Mouse (Mus musculus): Measurements from ENCODE around the gene Shbg. TPM values are rescaled to one million over a fixed set of nuclear protein-coding genes. Genes with fewer than 3 reads are reported as not detected.
A peak's percentile ranks its signal among the peaks of the same experiment; 100 is the strongest.

The Shbg gene
- total and polyA plus RNA-seq, 2 experiments from 2014 or later, result not detected

- Histone ChIP-seq H3K4me1 (ENCODE audit: insufficient read depth, low read length) (0 out of 2 replicates have a peak, but pooled peaks cover 4% of the 10 kb centered on the region), H3K27me3 (ENCODE audit: insufficient read depth, low read length) (no peaks in the 10 kb centered on the region), H3K4me2 (ENCODE audit: low read depth, low read length, poor library complexity, severe bottlenecking) (no peak overlapping the region), H3K27ac (ENCODE audit: low read depth, low read length) (no peak overlapping the region), H3K9ac (replicated peaks; ENCODE audit: low read length, poor library complexity, severe bottlenecking) (no peak overlapping the region), H3K9me3 (ENCODE audit: low read length) (no peaks in the 10 kb centered on the region), H3K4me3 (ENCODE audit: low read depth, low read length) (no peak overlapping the region), H3K36me3 (ENCODE audit: insufficient read depth, low read length) (peaks cover 38% of the 10 kb centered on the region)
- 88% methylated on average over 5 of the region's 5 CpGs for WGBS
- no peak for TF ChIP-seq CTCF (IDR thresholded peaks at IDR 0.05)
- no peak for ATAC-seq (ENCODE audit: low FRiP score)
- DNase-seq (ENCODE audit: low spot score), result no peak
These were observed 38.4 kb upstream of the Shbg start for GRCm38 (mm10) chr11:69656065-69656455.

DNA sequence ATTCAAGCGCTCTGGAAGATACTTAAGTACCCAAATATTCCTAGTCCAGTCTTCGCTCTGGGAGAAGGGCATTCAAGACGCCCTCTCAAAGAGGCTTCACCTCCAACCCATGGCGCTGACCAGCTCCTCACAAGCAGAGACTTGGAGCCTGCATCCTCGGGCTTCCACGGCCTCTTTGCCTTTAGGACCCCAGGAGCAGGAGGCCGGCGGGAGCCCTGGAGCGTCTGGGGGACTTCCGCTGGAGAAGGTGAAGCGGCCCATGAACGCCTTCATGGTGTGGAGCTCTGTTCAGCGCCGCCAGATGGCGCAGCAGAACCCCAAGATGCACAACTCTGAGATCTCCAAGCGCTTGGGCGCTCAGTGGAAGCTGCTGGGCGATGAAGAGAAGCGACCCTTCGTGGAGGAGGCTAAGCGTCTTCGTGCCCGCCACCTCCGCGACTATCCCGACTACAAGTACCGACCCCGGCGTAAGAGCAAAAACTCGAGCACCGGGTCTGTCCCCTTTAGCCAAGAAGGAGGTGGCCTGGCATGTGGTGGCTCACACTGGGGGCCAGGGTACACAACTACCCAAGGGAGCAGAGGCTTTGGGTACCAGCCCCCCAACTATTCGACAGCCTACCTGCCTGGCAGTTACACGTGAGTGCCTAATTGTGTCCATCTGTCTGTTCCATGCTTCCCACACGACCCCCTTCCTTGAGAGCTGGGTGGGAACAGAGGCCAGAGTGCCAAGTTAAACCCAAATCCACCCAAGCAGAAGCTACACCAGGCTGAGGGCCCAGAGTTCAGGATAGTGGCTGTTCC, 37.8 kb upstream of the Shbg start, which contains the start of gene Sox15:
Sox15 (plus strand) TSS at position 51 of the 801 bp plus-strand sequence.
- ATAC-seq (ENCODE audit: low FRiP score) (0 out of 2 replicates have a peak, but pooled peaks have one; percentile 39), DNase-seq (ENCODE audit: low spot score) (peak; percentile 84)
- TF ChIP-seq CTCF (IDR thresholded peaks at IDR 0.05), result peak; percentile 85
- Histone ChIP-seq H3K36me3 (ENCODE audit: insufficient read depth, low read length) (peaks cover 44% of the 10 kb centered on the region), H3K27ac (ENCODE audit: low read depth, low read length) (peak within 1 kb of the TSS; percentile 14; the same call in 1 of the 2 replicates), H3K27me3 (ENCODE audit: insufficient read depth, low read length) (no peaks in the 10 kb centered on the region), H3K4me1 (ENCODE audit: insufficient read depth, low read length) (0 out of 2 replicates have a peak, but pooled peaks cover 4% of the 10 kb centered on the region), H3K4me2 (ENCODE audit: low read depth, low read length, poor library complexity, severe bottlenecking) (peak within 1 kb of the TSS; percentile 36; the same call in 1 of the 2 replicates), H3K4me3 (ENCODE audit: low read depth, low read length) (0 out of 2 replicates have a peak within 1 kb of the TSS, but pooled peaks have one; percentile 13), H3K9ac (replicated peaks; ENCODE audit: low read length, poor library complexity, severe bottlenecking) (no peak within 1 kb of the TSS), H3K9me3 (ENCODE audit: low read length) (no peaks in the 10 kb centered on the region)
- 21% methylated on average over 34 of the region's 34 CpGs for WGBS

DNA sequence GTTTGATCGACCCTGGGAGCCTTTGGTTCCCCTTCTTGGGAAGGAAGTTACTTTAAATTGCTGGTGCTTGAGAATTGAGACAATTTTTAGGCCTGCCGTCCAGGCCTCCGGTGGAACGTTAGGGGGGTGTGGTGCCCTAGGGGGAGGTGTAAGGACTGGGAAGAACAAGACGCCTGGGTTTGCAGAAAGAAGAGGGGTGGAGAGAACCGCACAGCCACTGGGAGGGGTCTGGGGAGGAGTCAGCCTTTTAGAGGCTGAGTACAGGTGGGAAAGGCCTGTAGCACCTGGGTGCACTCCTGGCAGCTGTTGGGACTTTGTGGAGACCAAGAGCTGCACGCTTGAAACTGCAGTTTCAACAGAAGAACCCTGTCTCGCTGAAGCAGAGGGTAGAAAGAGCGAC, 37.1 kb upstream of the Shbg start:
- no peak for TF ChIP-seq CTCF (IDR thresholded peaks at IDR 0.05)
- WGBS, result 50% methylated on average over 9 of the region's 9 CpGs

GRCm38 (mm10) chr11:69653399-69653798, 35.7 kb upstream of the Shbg start:
- Histone ChIP-seq H3K27ac (ENCODE audit: low read depth, low read length) (no peak overlapping the region), H3K4me1 (ENCODE audit: insufficient read depth, low read length) (0 out of 2 replicates have a peak, but pooled peaks cover 4% of the 10 kb centered on the region), H3K4me3 (ENCODE audit: low read depth, low read length) (no peak overlapping the region), H3K36me3 (ENCODE audit: insufficient read depth, low read length) (peaks cover 56% of the 10 kb centered on the region), H3K9me3 (ENCODE audit: low read length) (no peaks in the 10 kb centered on the region), H3K27me3 (ENCODE audit: insufficient read depth, low read length) (no peaks in the 10 kb centered on the region), H3K9ac (replicated peaks; ENCODE audit: low read length, poor library complexity, severe bottlenecking) (no peak overlapping the region; the same call in 1 of the 2 replicates), H3K4me2 (ENCODE audit: low read depth, low read length, poor library complexity, severe bottlenecking) (no peak overlapping the region)
- TF ChIP-seq CTCF (IDR thresholded peaks at IDR 0.05), result no peak
- DNase-seq (ENCODE audit: low spot score) (no peak), ATAC-seq (ENCODE audit: low FRiP score) (no peak)
- 43% methylated on average over 5 of the region's 5 CpGs for WGBS

More for the DNA sequence above, 37.1 kb upstream of the Shbg start:
- Histone ChIP-seq H3K4me1 (ENCODE audit: insufficient read depth, low read length) (0 out of 2 replicates have a peak, but pooled peaks cover 4% of the 10 kb centered on the region), H3K27ac (ENCODE audit: low read depth, low read length) (no peak overlapping the region), H3K36me3 (ENCODE audit: insufficient read depth, low read length) (peaks cover 51% of the 10 kb centered on the region), H3K4me2 (ENCODE audit: low read depth, low read length, poor library complexity, severe bottlenecking) (no peak overlapping the region), H3K27me3 (ENCODE audit: insufficient read depth, low read length) (no peaks in the 10 kb centered on the region), H3K9ac (replicated peaks; ENCODE audit: low read length, poor library complexity, severe bottlenecking) (no peak overlapping the region), H3K4me3 (ENCODE audit: low read depth, low read length) (no peak overlapping the region), H3K9me3 (ENCODE audit: low read length) (no peaks in the 10 kb centered on the region)
- ATAC-seq (ENCODE audit: low FRiP score) (no peak), DNase-seq (ENCODE audit: low spot score) (no peak)

GRCm38 (mm10) chr11:69645860-69646259, 28.2 kb upstream of the Shbg start:
- no peak for DNase-seq (ENCODE audit: low spot score)
- Histone ChIP-seq H3K4me1 (ENCODE audit: insufficient read depth, low read length) (no peaks in the 10 kb centered on the region), H3K9me3 (ENCODE audit: low read length) (no peaks in the 10 kb centered on the region), H3K4me2 (ENCODE audit: low read depth, low read length, poor library complexity, severe bottlenecking) (no peak overlapping the region), H3K4me3 (ENCODE audit: low read depth, low read length) (no peak overlapping the region), H3K9ac (replicated peaks; ENCODE audit: low read length, poor library complexity, severe bottlenecking) (no peak overlapping the region), H3K36me3 (ENCODE audit: insufficient read depth, low read length) (peaks cover 75% of the 10 kb centered on the region), H3K27me3 (ENCODE audit: insufficient read depth, low read length) (no peaks in the 10 kb centered on the region), H3K27ac (ENCODE audit: low read depth, low read length) (no peak overlapping the region)
- TF ChIP-seq CTCF (IDR thresholded peaks at IDR 0.05), result no peak
- WGBS, result 92% methylated on average over 5 of the region's 5 CpGs
- no peak for ATAC-seq (ENCODE audit: low FRiP score)

DNA sequence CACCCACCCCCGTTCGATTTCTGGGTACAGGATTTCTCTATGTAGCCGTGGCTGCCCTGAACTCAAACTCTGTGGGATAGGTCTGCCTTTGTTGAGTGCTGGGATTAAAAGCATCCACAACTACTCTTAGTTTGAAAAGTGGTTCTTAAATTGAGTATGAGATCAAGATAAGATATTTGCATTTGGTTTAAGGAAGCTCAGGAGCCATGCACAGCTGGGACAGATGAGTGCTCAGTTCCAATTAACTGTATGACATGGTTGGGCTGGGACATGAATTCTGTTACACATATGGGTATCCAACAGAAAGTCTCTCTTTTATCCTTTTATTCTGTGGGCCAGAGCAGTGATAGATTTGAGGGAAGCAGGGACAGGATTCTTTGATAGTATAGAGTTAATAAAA, 17.8 kb upstream of the Shbg start:
- WGBS, result 84% methylated on average over 3 of the region's 3 CpGs
- Histone ChIP-seq H3K36me3 (ENCODE audit: insufficient read depth, low read length) (peaks cover 10% of the 10 kb centered on the region), H3K27ac (ENCODE audit: low read depth, low read length) (no peak overlapping the region), H3K27me3 (ENCODE audit: insufficient read depth, low read length) (no peaks in the 10 kb centered on the region), H3K9ac (replicated peaks; ENCODE audit: low read length, poor library complexity, severe bottlenecking) (no peak overlapping the region), H3K4me3 (ENCODE audit: low read depth, low read length) (no peak overlapping the region), H3K4me2 (ENCODE audit: low read depth, low read length, poor library complexity, severe bottlenecking) (no peak overlapping the region), H3K4me1 (ENCODE audit: insufficient read depth, low read length) (no peaks in the 10 kb centered on the region), H3K9me3 (ENCODE audit: low read length) (no peaks in the 10 kb centered on the region)
- ATAC-seq (ENCODE audit: low FRiP score) (no peak), DNase-seq (ENCODE audit: low spot score) (no peak)
- TF ChIP-seq CTCF (IDR thresholded peaks at IDR 0.05), result no peak
